Mouse (Mus musculus): ENCODE measurements around the gene 4930555G01Rik. TPM values are rescaled to one million over a fixed set of nuclear protein-coding genes. Genes with fewer than 3 reads are reported as not detected.
"Not testable (repeated sequence)": the region's sequence is repeated elsewhere in the genome, so short reads cannot be mapped to it uniquely, and the experiment has no call there.

Gene 4930555G01Rik
- total RNA-seq (2014; fragmentation: Nextera tagmentation) (not detected in 2 replicates), total RNA-seq (2017) (0.33 TPM in 1 of 2 replicates, not detected in the other), polyA plus RNA-seq (2012) (not detected in 2 replicates)

GRCm38 (mm10) chr14:5050329-5050728 is at the start of gene 4930555G01Rik:
4930555G01Rik (plus strand) TSS chr14:5050629.
- H3K36me3 ChIP-seq (replicated peaks); ATAC-seq (ENCODE audit: extremely low read depth, insufficient number of reproducible peaks, low FRiP score, poor library complexity, severe bottlenecking); H3K27me3 ChIP-seq (ENCODE audit: insufficient read depth, low read length); DNase-seq (ENCODE audit: low spot score); H3K9me3 ChIP-seq (replicated peaks); H3K4me1 ChIP-seq (ENCODE audit: insufficient read depth, low read depth, low read length); H3K4me3 ChIP-seq (ENCODE audit: low read depth, low read length): not testable (repeated sequence)

GRCm38 (mm10) chr14:5015591-5015990 is 34.8 kb upstream of the 4930555G01Rik start, which contains the start of gene Gm3298:
Gm3298 (plus strand) TSS chr14:5015891.
- DNase-seq (ENCODE audit: low spot score); H3K9me3 ChIP-seq (replicated peaks); H3K36me3 ChIP-seq (replicated peaks); H3K27me3 ChIP-seq (ENCODE audit: insufficient read depth, low read length); ATAC-seq (ENCODE audit: extremely low read depth, insufficient number of reproducible peaks, low FRiP score, poor library complexity, severe bottlenecking); H3K4me3 ChIP-seq (ENCODE audit: low read depth, low read length); H3K4me1 ChIP-seq (ENCODE audit: insufficient read depth, low read depth, low read length): not testable (repeated sequence)

DNA sequence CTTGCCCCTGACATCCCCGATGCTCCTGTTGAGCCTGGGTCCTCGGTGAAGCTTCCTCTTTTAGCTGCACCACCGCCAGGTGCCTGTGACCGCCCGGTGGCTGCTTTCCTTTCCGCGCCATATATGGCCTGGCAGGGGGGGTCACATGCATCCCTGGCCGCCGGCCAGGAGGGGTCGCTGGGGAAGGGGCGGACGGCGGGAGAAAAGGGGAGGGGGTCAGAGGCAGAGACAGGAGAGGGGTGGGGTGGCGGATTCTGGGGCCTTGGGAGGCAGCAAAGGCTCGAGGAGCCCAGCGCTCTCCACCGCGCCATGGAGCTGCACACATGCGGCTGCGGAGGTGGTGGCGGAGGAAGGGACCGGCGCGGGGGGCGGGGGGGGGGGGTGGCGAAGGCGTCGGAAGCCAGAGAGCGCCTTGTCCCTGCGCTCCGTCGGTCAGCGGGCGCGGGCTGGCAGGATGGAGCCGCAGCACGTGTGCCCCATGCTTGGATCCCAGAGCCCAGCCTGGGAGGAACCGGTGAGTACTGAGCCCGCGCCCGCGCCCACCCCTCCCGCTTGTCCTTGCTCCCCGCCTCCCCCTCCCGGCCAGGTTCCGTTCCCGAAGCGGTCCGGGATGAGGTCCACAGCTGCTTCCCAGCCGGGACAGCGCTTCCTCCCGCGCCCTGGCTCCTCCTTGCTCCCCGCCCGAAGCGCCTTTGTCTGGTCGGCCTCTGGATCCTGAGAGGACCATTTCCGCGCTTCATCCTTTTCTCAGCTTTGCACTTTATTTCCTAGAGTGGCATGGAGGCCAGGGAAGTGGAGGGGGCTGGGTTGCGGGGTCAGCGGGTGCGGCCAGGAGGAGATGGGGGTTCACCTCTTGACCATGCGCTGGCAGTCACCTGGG is 20.4 kb downstream of the 4930555G01Rik start, which contains the start of gene Gm8281:
Gene Gm8281 (plus strand): TSS at position 430 of the 880 bp plus-strand sequence.
- not testable (repeated sequence) for H3K4me3 ChIP-seq (ENCODE audit: low read depth, low read length); H3K4me1 ChIP-seq (ENCODE audit: insufficient read depth, low read depth, low read length); DNase-seq (ENCODE audit: low spot score); H3K36me3 ChIP-seq (replicated peaks); H3K9me3 ChIP-seq (replicated peaks); H3K27me3 ChIP-seq (ENCODE audit: insufficient read depth, low read length); ATAC-seq (ENCODE audit: extremely low read depth, insufficient number of reproducible peaks, low FRiP score, poor library complexity, severe bottlenecking)

Other genes starting within 250 kb of the 4930555G01Rik start
- not detected in 2 replicates for gene Gm3269, start 212.5 kb upstream of the 4930555G01Rik start, total RNA-seq (2014; fragmentation: Nextera tagmentation)
- not detected in 2 replicates for gene Gm3269, start 212.5 kb upstream of the 4930555G01Rik start, total RNA-seq (2017)
- gene Gm3269, start 212.5 kb upstream of the 4930555G01Rik start, polyA plus RNA-seq (2012), result not detected in 2 replicates
- gene Gm3264, start 195.1 kb upstream of the 4930555G01Rik start, total RNA-seq (2014; fragmentation: Nextera tagmentation), result not detected in 2 replicates
- not detected in 2 replicates for gene Gm3264, start 195.1 kb upstream of the 4930555G01Rik start, total RNA-seq (2017)
- gene Gm3264, start 195.1 kb upstream of the 4930555G01Rik start, polyA plus RNA-seq (2012), result not detected in 2 replicates
- not detected in 2 replicates for gene Gm3278, start 158.2 kb upstream of the 4930555G01Rik start, total RNA-seq (2014; fragmentation: Nextera tagmentation)
- 0.12 TPM in 1 of 2 replicates, not detected in the other for gene Gm3278, start 158.2 kb upstream of the 4930555G01Rik start, total RNA-seq (2017)
- gene Gm3278, start 158.2 kb upstream of the 4930555G01Rik start, polyA plus RNA-seq (2012), result not detected in 2 replicates
- gene Gm8297, start 66.7 kb upstream of the 4930555G01Rik start, total RNA-seq (2014; fragmentation: Nextera tagmentation), result not detected in 2 replicates
- 0.23 and 0.44 TPM in 2 replicates for gene Gm8297, start 66.7 kb upstream of the 4930555G01Rik start, total RNA-seq (2017)
- gene Gm8297, start 66.7 kb upstream of the 4930555G01Rik start, polyA plus RNA-seq (2012), result not detected in 2 replicates
- gene Gm3298, start 34.7 kb upstream of the 4930555G01Rik start, total RNA-seq (2014; fragmentation: Nextera tagmentation), result not detected in 2 replicates
- gene Gm3298, start 34.7 kb upstream of the 4930555G01Rik start, total RNA-seq (2017), result not detected in 2 replicates
- not detected in 2 replicates for gene Gm3298, start 34.7 kb upstream of the 4930555G01Rik start, polyA plus RNA-seq (2012)
- gene Gm8281, start 20.4 kb downstream of the 4930555G01Rik start, total RNA-seq (2014; fragmentation: Nextera tagmentation), result not detected in 2 replicates
- gene Gm8281, start 20.4 kb downstream of the 4930555G01Rik start, total RNA-seq (2017), result not detected in 2 replicates
- gene Gm8281, start 20.4 kb downstream of the 4930555G01Rik start, polyA plus RNA-seq (2012), result not detected in 2 replicates
- gene Gm8279, start 80.9 kb downstream of the 4930555G01Rik start, total RNA-seq (2014; fragmentation: Nextera tagmentation), result not detected in 2 replicates
- gene Gm8279, start 80.9 kb downstream of the 4930555G01Rik start, total RNA-seq (2017), result 0.17 TPM in 1 of 2 replicates, not detected in the other
- not detected in 2 replicates for gene Gm8279, start 80.9 kb downstream of the 4930555G01Rik start, polyA plus RNA-seq (2012)
- not detected in 2 replicates for gene Gm3317, start 113.9 kb downstream of the 4930555G01Rik start, total RNA-seq (2014; fragmentation: Nextera tagmentation)
- not detected in 2 replicates for gene Gm3317, start 113.9 kb downstream of the 4930555G01Rik start, total RNA-seq (2017)
- not detected in 2 replicates for gene Gm3317, start 113.9 kb downstream of the 4930555G01Rik start, polyA plus RNA-seq (2012)
- gene Gm8271, start 135.2 kb downstream of the 4930555G01Rik start, total RNA-seq (2014; fragmentation: Nextera tagmentation), result not detected in 2 replicates
- 0.11 TPM in 1 of 2 replicates, not detected in the other for gene Gm8271, start 135.2 kb downstream of the 4930555G01Rik start, total RNA-seq (2017)
- gene Gm8271, start 135.2 kb downstream of the 4930555G01Rik start, polyA plus RNA-seq (2012), result not detected in 2 replicates
- gene Gm3526, start 210.0 kb downstream of the 4930555G01Rik start, total RNA-seq (2014; fragmentation: Nextera tagmentation), result not detected in 2 replicates
- 0.12 and 0.16 TPM in 2 replicates for gene Gm3526, start 210.0 kb downstream of the 4930555G01Rik start, total RNA-seq (2017)
- gene Gm3526, start 210.0 kb downstream of the 4930555G01Rik start, polyA plus RNA-seq (2012), result not detected in 2 replicates

All from G1E (cell line).